Mouse (Mus musculus): ENCODE results near the gene Olfr1082. TPM values are rescaled to one million over a fixed set of nuclear protein-coding genes. Genes with fewer than 3 reads are reported as not detected.
"Not testable (repeated sequence)": the region's sequence is repeated elsewhere in the genome, so short reads cannot be mapped to it uniquely, and the experiment has no call there.

The Olfr1082 gene
- polyA plus RNA-seq (2014; fragmentation: Nextera tagmentation; extraction: Ambion mirVana): not detected in 2 replicates

GRCm38 (mm10) chr2:86598866-86599265 is at the start of gene Olfr1082:
TSS of gene Olfr1082 (minus strand) at chr2:86598966.
- not testable (repeated sequence) for H3K4me3 ChIP-seq (ENCODE audit: low read depth, low read length); H3K9me3 ChIP-seq (ENCODE audit: control insufficient read depth, low read length); H3K9ac ChIP-seq (ENCODE audit: low read depth, low read length); H3K27ac ChIP-seq (ENCODE audit: low read depth, low read length); H3K4me2 ChIP-seq; H3K27me3 ChIP-seq (replicated peaks; ENCODE audit: control insufficient read depth, insufficient read depth, low read length); H3K4me1 ChIP-seq (replicated peaks; ENCODE audit: control insufficient read depth, insufficient read depth, low read length); H3K36me3 ChIP-seq (ENCODE audit: control insufficient read depth, insufficient read depth, low read length); ATAC-seq (replicated peaks; ENCODE audit: low FRiP score); DNase-seq (ENCODE audit: low spot score)
- 33% methylated on average over 1 of the region's 1 CpGs for WGBS

GRCm38 (mm10) chr2:86639625-86640024 is 40.9 kb upstream of the Olfr1082 start, which contains the start of gene Olfr1084:
TSS of gene Olfr1084 (minus strand) at chr2:86639725.
- not testable (repeated sequence) for H3K36me3 ChIP-seq (ENCODE audit: control insufficient read depth, insufficient read depth, low read length); DNase-seq (ENCODE audit: low spot score); ATAC-seq (replicated peaks; ENCODE audit: low FRiP score); H3K9me3 ChIP-seq (ENCODE audit: control insufficient read depth, low read length); H3K4me3 ChIP-seq (ENCODE audit: low read depth, low read length); H3K4me2 ChIP-seq; H3K4me1 ChIP-seq (replicated peaks; ENCODE audit: control insufficient read depth, insufficient read depth, low read length); H3K27me3 ChIP-seq (replicated peaks; ENCODE audit: control insufficient read depth, insufficient read depth, low read length); H3K9ac ChIP-seq (ENCODE audit: low read depth, low read length); H3K27ac ChIP-seq (ENCODE audit: low read depth, low read length)
- 85% methylated on average over 1 of the region's 1 CpGs for WGBS

DNA sequence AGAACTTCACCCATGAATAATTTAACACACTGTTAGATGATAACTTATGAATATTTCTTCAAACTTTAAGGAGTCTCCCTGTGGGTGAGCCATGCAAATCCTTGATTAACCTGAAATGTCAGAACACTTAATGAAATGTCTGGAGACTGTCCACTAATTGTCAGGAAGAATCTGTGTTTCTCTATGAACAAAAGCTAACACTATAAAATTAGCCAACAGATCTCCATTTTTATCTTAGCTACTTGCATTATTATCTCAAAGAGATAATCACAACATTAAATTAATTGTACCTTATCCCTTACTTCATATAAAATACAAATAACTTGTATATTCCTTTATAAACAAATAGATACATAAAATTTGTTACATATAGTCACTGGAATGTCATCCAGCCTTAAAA is 40.6 kb downstream of the Olfr1082 start, which contains the start of gene Olfr1080:
TSS of gene Olfr1080 (minus strand) at position 101 of the 400 bp plus-strand sequence.
- H3K4me3 ChIP-seq (ENCODE audit: low read depth, low read length); H3K36me3 ChIP-seq (ENCODE audit: control insufficient read depth, insufficient read depth, low read length); H3K9ac ChIP-seq (ENCODE audit: low read depth, low read length); H3K4me1 ChIP-seq (replicated peaks; ENCODE audit: control insufficient read depth, insufficient read depth, low read length); H3K27me3 ChIP-seq (replicated peaks; ENCODE audit: control insufficient read depth, insufficient read depth, low read length); H3K9me3 ChIP-seq (ENCODE audit: control insufficient read depth, low read length); H3K27ac ChIP-seq (ENCODE audit: low read depth, low read length); DNase-seq (ENCODE audit: low spot score); H3K4me2 ChIP-seq; ATAC-seq (replicated peaks; ENCODE audit: low FRiP score): not testable (repeated sequence)

Other genes starting within 250 kb of the Olfr1082 start
- not detected in 2 replicates for gene Olfr1055, start 248.7 kb downstream of the Olfr1082 start, polyA plus RNA-seq (2014; fragmentation: Nextera tagmentation; extraction: Ambion mirVana)
- not detected in 2 replicates for gene Olfr1056, start 236.5 kb downstream of the Olfr1082 start, polyA plus RNA-seq (2014; fragmentation: Nextera tagmentation; extraction: Ambion mirVana)
- gene Olfr1057, start 220.6 kb downstream of the Olfr1082 start, polyA plus RNA-seq (2014; fragmentation: Nextera tagmentation; extraction: Ambion mirVana): not detected in 2 replicates
- not detected in 2 replicates for gene Olfr1058, start 210.4 kb downstream of the Olfr1082 start, polyA plus RNA-seq (2014; fragmentation: Nextera tagmentation; extraction: Ambion mirVana)
- gene Olfr1061, start 184.9 kb downstream of the Olfr1082 start, polyA plus RNA-seq (2014; fragmentation: Nextera tagmentation; extraction: Ambion mirVana): not detected in 2 replicates
- gene Olfr1062, start 172.2 kb downstream of the Olfr1082 start, polyA plus RNA-seq (2014; fragmentation: Nextera tagmentation; extraction: Ambion mirVana): not detected in 2 replicates
- gene Olfr1065, start 148.4 kb downstream of the Olfr1082 start, polyA plus RNA-seq (2014; fragmentation: Nextera tagmentation; extraction: Ambion mirVana): not detected in 2 replicates
- not detected in 2 replicates for gene Olfr1066, start 142.7 kb downstream of the Olfr1082 start, polyA plus RNA-seq (2014; fragmentation: Nextera tagmentation; extraction: Ambion mirVana)
- not detected in 2 replicates for gene Olfr228, start 111.6 kb downstream of the Olfr1082 start, polyA plus RNA-seq (2014; fragmentation: Nextera tagmentation; extraction: Ambion mirVana)
- gene Olfr1076, start 90.5 kb downstream of the Olfr1082 start, polyA plus RNA-seq (2014; fragmentation: Nextera tagmentation; extraction: Ambion mirVana): not detected in 2 replicates
- gene Olfr1079, start 56.5 kb downstream of the Olfr1082 start, polyA plus RNA-seq (2014; fragmentation: Nextera tagmentation; extraction: Ambion mirVana): not detected in 2 replicates
- gene Olfr1080, start 40.7 kb downstream of the Olfr1082 start, polyA plus RNA-seq (2014; fragmentation: Nextera tagmentation; extraction: Ambion mirVana): not detected in 2 replicates
- gene Olfr1084, start 40.8 kb upstream of the Olfr1082 start, polyA plus RNA-seq (2014; fragmentation: Nextera tagmentation; extraction: Ambion mirVana): not detected in 2 replicates
- not detected in 2 replicates for gene Olfr1085, start 63.1 kb upstream of the Olfr1082 start, polyA plus RNA-seq (2014; fragmentation: Nextera tagmentation; extraction: Ambion mirVana)
- gene Olfr1086, start 81.1 kb upstream of the Olfr1082 start, polyA plus RNA-seq (2014; fragmentation: Nextera tagmentation; extraction: Ambion mirVana): not detected in 2 replicates
- not detected in 2 replicates for gene Olfr1087, start 99.4 kb upstream of the Olfr1082 start, polyA plus RNA-seq (2014; fragmentation: Nextera tagmentation; extraction: Ambion mirVana)
- gene Olfr1089, start 134.7 kb upstream of the Olfr1082 start, polyA plus RNA-seq (2014; fragmentation: Nextera tagmentation; extraction: Ambion mirVana): not detected in 2 replicates
- not detected in 2 replicates for gene Olfr1090, start 160.0 kb upstream of the Olfr1082 start, polyA plus RNA-seq (2014; fragmentation: Nextera tagmentation; extraction: Ambion mirVana)
- gene Olfr1093, start 183.5 kb upstream of the Olfr1082 start, polyA plus RNA-seq (2014; fragmentation: Nextera tagmentation; extraction: Ambion mirVana): not detected in 2 replicates
- not detected in 2 replicates for gene Olfr141, start 211.1 kb upstream of the Olfr1082 start, polyA plus RNA-seq (2014; fragmentation: Nextera tagmentation; extraction: Ambion mirVana)
- gene Olfr1094, start 225.7 kb upstream of the Olfr1082 start, polyA plus RNA-seq (2014; fragmentation: Nextera tagmentation; extraction: Ambion mirVana): not detected in 2 replicates